Mouse (Mus musculus) Patski (cell line): ENCODE data around the gene Wwc2. TPM values are rescaled to one million over a fixed set of nuclear protein-coding genes. Genes with fewer than 3 reads are reported as not detected.
"Not testable (repeated sequence)": the region's sequence is repeated elsewhere in the genome, so short reads cannot be mapped to it uniquely, and the experiment has no call there.

ENCODE experiments used
- ATAC-seq: fragments of 100-300 bp; one replicate; pipeline ENCODE4 v1.8.0; 2021
- CTCF ChIA-PET: fragments of 350-600 bp; sonication (Branson Sonifier 250); formaldehyde crosslinking; loops from one replicate; lab custom pipeline; 2022; ENCODE audit warnings: inconsistent platforms; lab: Charles Lee
- POLR2A ChIA-PET: fragments of 350-600 bp; sonication (Branson Sonifier 250); formaldehyde crosslinking; loops from one replicate; lab custom pipeline; 2022; ENCODE audit warnings: antibody characterized with exemption, inconsistent platforms; lab: Charles Lee
- DNase-seq: peaks from one replicate; pipeline ENCODE4 v3.0.0-alpha.2; 2011; ENCODE audit warnings: low read depth, low spot score
- H3K27me3 ChIP-seq: fragments of 371-371 bp; one replicate; pipeline ENCODE4 v1.5.1; 2021
- CTCF ChIP-seq: fragments of 100-300 bp; IDR thresholded peaks from one replicate; pipeline ENCODE4 v1.5.1; 2021
- in situ Hi-C: fragments of 300-500 bp; cut with MboI; formaldehyde crosslinking; loops from 3 replicates; pipeline ENCODE4 v1.11.1; 2018; ENCODE audit warnings: low pct_unique_long_range_greater_than_20kb, mixed read lengths
- polyA plus RNA-seq: library from polyadenylated mRNA; unstranded; gene quantifications from one replicate; pipeline ENCODE4 v1.2.3, GENCODE M21; 2021

Gene Wwc2
- polyA plus RNA-seq, 1 experiment from 2014 or later = 62.1 TPM

DNA sequence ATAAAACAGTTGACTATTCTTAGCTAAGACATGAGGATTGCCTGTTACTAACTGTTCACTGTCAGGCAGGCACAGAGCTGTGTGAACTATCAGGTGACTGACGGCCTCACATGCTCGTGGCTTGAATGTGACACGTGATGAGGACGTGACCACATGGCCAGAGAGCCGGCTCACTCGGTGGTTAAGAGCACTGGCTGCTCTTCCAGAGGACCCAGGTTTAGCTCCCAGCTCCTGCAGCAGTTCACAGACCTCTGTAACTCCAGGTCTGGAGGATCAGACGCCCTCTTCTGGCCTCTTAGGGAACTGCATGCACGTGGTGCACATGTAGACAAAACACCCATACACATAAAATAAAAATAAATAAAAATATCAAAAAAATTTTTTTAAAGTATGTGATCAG, 140.9 kb downstream of the Wwc2 start:
- CTCF ChIA-PET = interaction anchor here (0.8 to 2.2 kb wide), 5 partner anchors 9 to 106 kb away, joined by 3 to 12 read pairs (median 3); no protein-coding TSS in a partner anchor
- TF ChIP-seq CTCF = no peak
- ATAC-seq = no peak
- H3K27me3 ChIP-seq = no peaks in the 10 kb centered on the region
- POLR2A ChIA-PET = no interaction called here
- in situ Hi-C loops = no loop called here
- no peak for DNase-seq

DNA sequence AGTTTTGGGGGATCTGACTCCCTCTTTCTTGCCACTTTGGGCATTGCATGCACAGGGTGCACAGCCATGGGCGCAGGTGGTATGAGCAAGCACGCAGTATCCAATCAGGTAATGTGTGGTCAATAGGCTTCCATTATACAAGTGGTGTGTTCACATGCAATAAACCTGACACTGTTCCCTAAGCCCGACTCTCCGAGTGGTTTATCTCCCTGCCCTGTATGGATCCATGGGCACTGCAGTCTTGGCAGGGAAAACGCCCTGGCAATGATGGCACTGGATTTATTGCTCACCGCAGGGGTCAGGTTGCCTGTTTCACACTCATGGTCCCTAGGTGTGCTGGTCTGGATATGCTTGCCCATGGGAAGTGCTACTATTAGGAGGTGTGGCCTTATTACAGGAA, 142.8 kb downstream of the Wwc2 start:
- no peak for ATAC-seq
- POLR2A ChIA-PET = no interaction called here
- CTCF ChIA-PET = no interaction called here

DNA sequence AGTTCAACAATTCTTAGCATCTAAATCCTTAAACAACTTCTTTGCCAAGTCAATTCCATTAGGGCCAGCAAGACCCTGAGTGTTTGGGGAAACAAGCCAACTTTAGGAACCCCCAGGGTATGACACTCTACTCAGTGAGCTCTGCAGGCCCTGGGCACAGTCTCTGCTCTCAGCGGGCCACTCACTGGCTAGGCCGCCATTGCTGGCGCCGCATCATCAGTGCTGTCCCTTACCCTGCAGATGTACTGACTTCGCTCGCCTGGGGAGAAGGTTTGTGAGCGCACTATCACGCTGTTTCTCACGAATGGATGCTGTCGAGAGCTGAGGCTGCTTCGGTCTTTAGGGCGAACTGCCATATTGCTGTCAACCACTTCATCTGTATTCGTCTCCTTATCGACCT, 143.6 kb downstream of the Wwc2 start:
- ChIA-PET CTCF (no interaction called here), POLR2A (no interaction called here)
- no peaks in the 10 kb centered on the region for H3K27me3 ChIP-seq
- in situ Hi-C loops = no loop called here
- no peak for TF ChIP-seq CTCF
- no peak for ATAC-seq
- no peak for DNase-seq

More for the DNA sequence above, 142.8 kb downstream of the Wwc2 start:
- in situ Hi-C loops = no loop called here
- H3K27me3 ChIP-seq = no peaks in the 10 kb centered on the region
- no peak for TF ChIP-seq CTCF
- DNase-seq = no peak

DNA sequence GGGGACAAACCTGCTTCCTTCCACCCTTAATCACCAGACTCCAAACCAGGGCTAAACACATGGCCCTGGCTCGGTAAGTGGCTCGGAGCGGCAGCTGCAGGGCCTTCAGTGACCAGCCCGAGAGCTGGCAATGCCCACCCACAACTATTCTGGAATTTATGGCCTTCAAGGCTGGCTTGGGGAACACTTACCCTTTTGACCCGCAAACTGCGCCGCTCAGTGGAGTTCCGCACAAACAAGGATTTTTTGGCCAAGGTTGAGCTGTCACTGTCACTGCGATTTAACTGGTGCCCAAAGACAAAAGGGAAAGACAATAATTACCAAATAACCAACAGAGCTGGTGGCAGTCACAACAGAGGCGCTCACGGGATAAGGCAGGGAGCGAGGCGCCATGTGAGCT, 144.8 kb downstream of the Wwc2 start:
- POLR2A ChIA-PET = no interaction called here
- ATAC-seq = no peak
- CTCF ChIA-PET = interaction anchor here (1.1 to 1.9 kb wide), 3 partner anchors 15 to 103 kb away, joined by 3 to 7 read pairs (median 5); no protein-coding TSS in a partner anchor
- DNase-seq = no peak
- in situ Hi-C loops = no loop called here
- no peaks in the 10 kb centered on the region for H3K27me3 ChIP-seq
- TF ChIP-seq CTCF = no peak

DNA sequence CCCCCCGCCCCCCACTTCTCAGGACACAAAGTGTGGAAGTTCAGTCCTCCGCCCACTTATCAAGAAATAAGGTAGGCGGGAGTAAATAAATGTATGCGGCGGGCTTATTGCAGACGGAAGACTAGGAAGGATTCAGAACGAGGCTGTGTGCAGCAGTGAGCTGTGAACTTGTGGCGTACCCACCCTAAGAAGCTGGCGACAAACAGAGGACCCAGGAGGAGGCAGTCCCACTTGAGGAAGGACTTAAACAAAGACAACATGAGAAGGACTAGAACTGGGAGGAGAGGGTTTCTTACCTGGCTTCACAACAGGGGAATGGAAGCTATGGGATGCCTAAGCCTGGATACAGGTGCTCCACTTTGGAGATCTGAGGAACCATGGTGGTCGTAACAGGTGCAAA, 147.1 kb downstream of the Wwc2 start:
- ChIA-PET POLR2A (no interaction called here), CTCF (interaction anchor here (1.6 kb wide), 1 partner anchor 100 kb away, joined by 7 read pairs; no protein-coding TSS in a partner anchor)
- no peak for DNase-seq
- no peak for ATAC-seq
- in situ Hi-C loops = no loop called here
- TF ChIP-seq CTCF = no peak
- no peaks in the 10 kb centered on the region for H3K27me3 ChIP-seq

DNA sequence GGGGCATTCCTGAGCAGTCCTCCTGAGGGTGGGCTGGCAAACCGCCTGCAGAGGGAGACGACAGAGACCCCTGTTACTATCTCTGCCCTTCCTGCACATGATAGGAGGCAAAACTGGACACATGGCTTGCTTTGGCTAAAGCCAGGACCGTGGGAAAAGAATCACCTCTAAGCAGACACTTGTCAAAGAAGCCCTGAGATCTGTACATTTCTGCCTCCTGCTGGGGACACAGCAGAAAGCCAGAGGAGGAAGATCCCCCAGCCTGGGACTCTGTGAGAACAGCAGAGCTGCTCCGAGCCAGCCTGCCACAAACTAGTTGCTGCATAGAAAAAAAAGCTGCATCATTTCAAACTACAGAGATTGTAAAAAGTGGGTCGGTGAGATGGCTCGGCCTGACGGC, 147.7 kb downstream of the Wwc2 start:
- ChIA-PET POLR2A (no interaction called here), CTCF (interaction anchor here (1.6 kb wide), 1 partner anchor 99 kb away, joined by 7 read pairs; no protein-coding TSS in a partner anchor)
- TF ChIP-seq CTCF = no peak
- in situ Hi-C loops = no loop called here
- DNase-seq = no peak
- ATAC-seq = no peak
- H3K27me3 ChIP-seq = no peaks in the 10 kb centered on the region

DNA sequence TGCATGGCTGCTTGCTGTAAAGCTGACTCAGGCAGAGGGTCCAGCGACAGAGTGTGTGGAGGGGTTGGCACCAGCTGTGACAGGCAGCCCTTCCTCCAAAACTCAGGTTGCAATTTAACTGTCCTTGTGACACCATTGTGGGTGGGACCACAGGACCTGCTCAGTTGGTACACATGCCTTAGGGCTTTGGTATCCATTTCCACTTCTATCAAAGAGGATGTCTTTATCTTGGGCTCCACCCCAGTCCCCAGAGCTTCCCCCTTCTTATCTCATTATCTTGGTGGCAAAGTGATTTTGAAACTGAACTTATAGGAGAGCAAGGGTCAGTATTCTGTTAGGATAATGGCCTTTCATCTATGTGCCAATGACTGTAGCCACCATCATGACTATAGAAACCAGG, 156.8 kb downstream of the Wwc2 start:
- no peak for TF ChIP-seq CTCF
- ChIA-PET CTCF (interaction anchor here (1.6 kb wide), 1 partner anchor 24 kb away, joined by 4 read pairs; no protein-coding TSS in a partner anchor), POLR2A (no interaction called here)
- DNase-seq = no peak
- in situ Hi-C loops = loop anchor here (10.0 kb wide), 1 partner anchor 89 kb away; no protein-coding TSS in a partner anchor
- no peak for ATAC-seq
- H3K27me3 ChIP-seq = no peaks in the 10 kb centered on the region

DNA sequence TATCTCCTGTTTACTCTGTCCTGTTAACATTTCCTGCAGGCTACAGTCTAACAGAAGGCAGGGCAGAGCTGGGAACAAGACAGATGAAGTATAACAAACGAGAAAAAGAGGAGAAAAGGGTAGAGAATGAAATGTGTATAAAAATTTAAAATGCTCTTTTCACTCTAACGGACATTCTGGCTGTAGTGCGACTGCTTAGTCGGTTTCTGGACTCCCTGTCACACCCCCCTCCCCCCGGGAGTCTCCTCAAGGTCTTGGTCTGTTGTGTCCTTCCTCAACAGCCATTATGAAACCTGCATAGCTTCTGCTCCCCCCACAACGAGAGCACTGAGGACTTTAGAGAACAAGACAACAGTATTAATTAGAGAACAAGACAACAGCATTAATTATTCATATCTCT, 158.1 kb downstream of the Wwc2 start:
- no peak for DNase-seq
- ATAC-seq = no peak
- TF ChIP-seq CTCF = no peak
- ChIA-PET POLR2A (no interaction called here), CTCF (interaction anchor here (1.6 kb wide), 1 partner anchor 25 kb away, joined by 4 read pairs; no protein-coding TSS in a partner anchor)
- in situ Hi-C loops = loop anchor here (10.0 kb wide), 1 partner anchor 88 kb away; no protein-coding TSS in a partner anchor
- H3K27me3 ChIP-seq = no peaks in the 10 kb centered on the region

DNA sequence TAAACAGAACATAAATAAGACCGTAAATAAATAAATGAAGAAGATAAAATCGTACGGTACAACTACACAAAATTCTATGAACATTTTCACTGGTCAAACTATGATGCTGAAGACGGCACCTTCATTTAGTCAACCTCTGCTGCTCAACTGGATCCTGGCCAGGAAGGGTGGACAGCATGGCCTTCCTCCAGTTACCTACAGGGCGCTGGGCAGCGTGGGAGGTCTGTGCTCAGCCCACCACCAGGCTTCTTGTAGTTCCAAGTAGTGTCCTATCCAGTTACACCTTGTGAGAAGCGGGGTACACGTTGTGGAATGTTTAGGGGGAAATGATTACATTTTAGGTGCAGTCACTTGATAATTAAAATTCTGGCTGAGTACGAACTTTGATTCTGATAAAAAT, 163.8 kb downstream of the Wwc2 start:
- in situ Hi-C loops = no loop called here
- no peak for TF ChIP-seq CTCF
- ATAC-seq (no peak), DNase-seq (no peak)
- ChIA-PET CTCF (no interaction called here), POLR2A (no interaction called here)
- no peaks in the 10 kb centered on the region for H3K27me3 ChIP-seq

DNA sequence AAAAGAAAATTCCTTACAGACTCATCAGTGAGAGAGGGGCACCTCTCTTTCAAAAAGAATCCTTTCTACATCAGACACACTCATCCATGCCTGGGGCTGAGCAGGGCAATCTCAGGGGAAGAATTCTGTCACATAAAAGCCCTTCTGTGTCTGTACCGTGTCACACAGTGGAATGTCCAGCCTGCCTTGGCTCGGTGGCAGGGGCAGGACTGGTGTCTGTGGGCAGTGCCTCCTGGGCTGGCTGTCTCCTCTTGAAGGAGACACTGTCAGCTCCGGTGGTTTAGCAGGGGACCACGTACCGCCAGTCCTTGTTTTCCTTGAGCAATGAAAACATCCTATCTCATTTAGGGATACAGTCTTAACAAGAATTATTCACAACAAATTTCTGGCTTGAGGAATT, 165.1 kb downstream of the Wwc2 start:
- ATAC-seq (no peak), DNase-seq (no peak)
- no peak for TF ChIP-seq CTCF
- in situ Hi-C loops = no loop called here
- no peaks in the 10 kb centered on the region for H3K27me3 ChIP-seq
- ChIA-PET POLR2A (no interaction called here), CTCF (no interaction called here)

DNA sequence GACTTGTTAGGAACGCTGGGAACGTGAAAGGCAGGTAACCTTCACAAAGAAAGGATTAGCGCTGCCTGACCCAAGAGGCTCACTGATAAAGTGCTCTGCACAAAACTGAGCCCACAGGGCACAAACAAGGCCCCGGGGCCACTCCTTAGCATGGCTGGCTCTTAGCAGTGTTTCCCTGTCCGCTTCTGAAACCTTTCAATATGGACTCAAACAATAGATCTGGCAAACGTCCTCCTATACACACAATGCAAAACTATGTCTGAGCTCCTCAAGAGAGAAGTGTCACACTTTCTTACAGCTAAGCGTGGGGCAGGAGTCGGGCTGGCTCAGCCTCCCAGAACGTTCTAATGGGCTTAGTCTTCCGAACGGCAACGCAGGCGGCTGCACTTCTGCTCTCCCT, 166.5 kb downstream of the Wwc2 start, which contains the start of gene Cldn22:
Gene Cldn22 (plus strand): TSS at position 301 of the 400 bp plus-strand sequence.
- CTCF ChIA-PET = interaction anchor here (1.2 kb wide), 1 partner anchor 23 kb away, joined by 3 read pairs; no protein-coding TSS in a partner anchor
- DNase-seq (no peak), ATAC-seq (no peak)
- POLR2A ChIA-PET = no interaction called here
- TF ChIP-seq CTCF = no peak
- in situ Hi-C loops = no loop called here
- H3K27me3 ChIP-seq = no peaks in the 10 kb centered on the region

DNA sequence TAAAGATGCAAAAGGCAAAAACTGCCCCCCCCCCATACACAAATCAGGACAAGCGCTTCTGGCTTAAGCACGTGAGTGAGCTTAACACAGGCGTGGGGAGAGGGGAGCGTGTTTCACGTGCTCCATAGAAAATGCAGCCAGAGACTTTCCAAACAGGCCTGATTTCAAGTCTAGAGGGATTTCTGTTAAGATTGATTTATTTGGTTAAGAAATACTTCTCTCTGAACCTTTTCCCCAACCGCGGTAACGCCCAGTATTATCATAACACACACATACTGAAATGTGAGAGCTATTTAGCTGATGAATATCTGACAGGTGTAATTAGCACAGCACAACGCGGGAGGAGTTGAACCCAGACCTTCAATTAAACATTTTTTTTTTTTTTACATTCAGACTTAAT, 166.9 kb downstream of the Wwc2 start:
- POLR2A ChIA-PET = no interaction called here
- TF ChIP-seq CTCF = no peak
- CTCF ChIA-PET = interaction anchor here (1.2 kb wide), 1 partner anchor 22 kb away, joined by 3 read pairs; no protein-coding TSS in a partner anchor
- H3K27me3 ChIP-seq = no peaks in the 10 kb centered on the region
- no peak for DNase-seq
- ATAC-seq = no peak
- in situ Hi-C loops = no loop called here

DNA sequence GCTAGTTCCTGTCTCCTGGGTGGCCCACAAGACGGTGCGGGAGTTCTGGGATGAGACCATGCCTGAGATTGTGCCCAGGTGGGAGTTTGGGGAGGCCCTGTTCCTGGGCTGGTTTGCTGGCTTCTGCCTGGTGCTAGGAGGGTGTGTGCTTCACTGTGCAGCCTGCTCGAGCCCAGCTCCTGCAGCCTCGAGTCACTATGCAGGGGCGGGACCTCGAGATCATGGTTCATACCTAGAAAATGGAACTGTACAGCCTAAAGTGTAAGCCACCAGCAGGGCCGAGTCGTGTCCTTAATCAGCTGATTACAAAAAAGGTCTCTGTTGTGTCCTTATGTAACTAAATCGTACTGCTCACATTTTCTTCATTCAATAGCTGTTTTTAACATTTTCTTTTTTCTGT, 168.2 kb downstream of the Wwc2 start:
- ATAC-seq, in situ Hi-C loops, CTCF ChIA-PET, H3K27me3 ChIP-seq, DNase-seq: not testable (repeated sequence)
- POLR2A ChIA-PET = interaction anchor here (0.6 kb wide), 1 partner anchor 46 kb away, joined by 4 read pairs; no protein-coding TSS in a partner anchor
